Mouse (Mus musculus): Measurements from ENCODE around the gene Cfap44. TPM values are rescaled to one million over a fixed set of nuclear protein-coding genes. Genes with fewer than 3 reads are reported as not detected.
"Not testable (repeated sequence)": the region's sequence is repeated elsewhere in the genome, so short reads cannot be mapped to it uniquely, and the experiment has no call there.

Gene Cfap44
- total RNA-seq, 2 experiments from 2014 or later = 12.8 to 14.8 TPM

DNA sequence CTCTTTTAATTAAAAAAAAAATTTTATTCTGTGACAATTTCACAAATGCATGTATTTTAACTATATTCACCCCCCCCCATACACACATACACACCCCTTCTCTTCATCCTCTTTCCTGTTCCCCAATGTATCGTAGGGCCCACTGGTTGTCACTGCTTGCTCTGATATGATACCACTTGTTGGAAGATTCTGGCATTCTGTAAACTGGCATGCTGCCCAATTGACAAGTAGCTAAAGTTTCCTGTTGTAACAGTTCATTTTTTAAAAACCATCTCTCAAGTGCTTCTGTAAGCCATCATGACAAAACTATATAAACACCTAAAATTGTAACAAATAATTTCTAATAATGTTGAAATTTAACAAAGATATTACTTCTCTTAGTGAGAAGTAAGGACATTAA is 10.3 kb upstream of the Cfap44 start:
- Histone ChIP-seq H3K27ac (no peak overlapping the region), H3K4me3 (no peak overlapping the region)
- no peak for TF ChIP-seq CTCF (conservative IDR thresholded peaks at IDR 0.05)
- no peak for DNase-seq (ENCODE audit: low spot score in 2 of 2)

GRCm38 (mm10) chr16:44391877-44392548 is 2.6 kb upstream of the Cfap44 start:
- H3K27ac ChIP-seq = peak overlapping the region; percentile 43; the same call in 1 of the 2 replicates
- H3K4me3 ChIP-seq = no peak overlapping the region
- peak; percentile 93 for TF ChIP-seq CTCF (conservative IDR thresholded peaks at IDR 0.05)
- DNase-seq (ENCODE audit: low spot score in 2 of 2) = peak; percentile 64 to 71

- no peak for TF ChIP-seq CTCF (conservative IDR thresholded peaks at IDR 0.05)
- no peak overlapping the region for H3K27ac ChIP-seq
- DNase-seq (ENCODE audit: low spot score in 2 of 2) = no peak
- no peak overlapping the region for H3K4me3 ChIP-seq
Observed at GRCm38 (mm10) chr16:44404933-44405332, 10.3 kb downstream of the Cfap44 start.

- TF ChIP-seq CTCF (conservative IDR thresholded peaks at IDR 0.05) = no peak
- Histone ChIP-seq H3K4me3 (no peak overlapping the region), H3K27ac (no peak overlapping the region)
- no peak for DNase-seq (ENCODE audit: low spot score in 2 of 2)
Observed at GRCm38 (mm10) chr16:44407211-44407610, 12.6 kb downstream of the Cfap44 start.

GRCm38 (mm10) chr16:44408290-44408689 is 13.7 kb downstream of the Cfap44 start:
- no peak for DNase-seq (ENCODE audit: low spot score in 2 of 2)
- H3K27ac ChIP-seq = no peak overlapping the region
- no peak for TF ChIP-seq CTCF (conservative IDR thresholded peaks at IDR 0.05)
- no peak overlapping the region for H3K4me3 ChIP-seq

GRCm38 (mm10) chr16:44410176-44410575 is 15.6 kb downstream of the Cfap44 start:
- no peak for DNase-seq (ENCODE audit: low spot score in 2 of 2)
- H3K4me3 ChIP-seq = no peak overlapping the region
- no peak for TF ChIP-seq CTCF (conservative IDR thresholded peaks at IDR 0.05)

GRCm38 (mm10) chr16:44417596-44417995 is 23.0 kb downstream of the Cfap44 start:
- Histone ChIP-seq H3K27ac (peak overlapping the region; percentile 8), H3K4me3 (no peak overlapping the region)
- TF ChIP-seq CTCF (conservative IDR thresholded peaks at IDR 0.05) = no peak
- peak in 1 of 2 experiments; percentile 32 for DNase-seq (ENCODE audit: low spot score in 2 of 2)

More at GRCm38 (mm10) chr16:44410176-44410575, 15.6 kb downstream of the Cfap44 start:
- H3K27ac ChIP-seq = no peak overlapping the region

GRCm38 (mm10) chr16:44421735-44422134 is 27.1 kb downstream of the Cfap44 start:
- DNase-seq (ENCODE audit: low spot score in 2 of 2) = no peak
- Histone ChIP-seq H3K4me3 (no peak overlapping the region), H3K27ac (no peak overlapping the region)
- no peak for TF ChIP-seq CTCF (conservative IDR thresholded peaks at IDR 0.05)

DNA sequence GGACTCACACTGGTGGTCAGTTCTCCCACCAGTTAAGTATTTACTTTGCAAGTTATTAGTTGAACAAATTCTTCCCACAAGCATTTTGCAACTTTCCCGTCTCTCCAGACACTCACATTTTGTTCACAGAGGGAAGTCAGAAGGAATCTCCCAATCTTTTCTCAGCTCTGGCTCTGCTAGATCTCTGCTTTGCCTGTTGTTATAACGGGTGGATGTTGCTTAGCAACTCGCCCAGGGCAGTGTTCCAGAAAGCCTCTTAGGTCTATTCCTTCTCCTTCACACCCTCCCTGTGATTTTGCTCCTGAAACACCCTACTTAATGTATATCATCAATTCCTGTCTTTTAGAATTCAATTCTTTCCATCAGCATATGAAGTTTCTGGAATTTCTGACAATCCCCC is 28.9 kb downstream of the Cfap44 start:
- no peak overlapping the region for H3K4me3 ChIP-seq

GRCm38 (mm10) chr16:44428456-44428855 is 33.9 kb downstream of the Cfap44 start:
- no peak for DNase-seq (ENCODE audit: low spot score in 2 of 2)
- no peak for TF ChIP-seq CTCF (conservative IDR thresholded peaks at IDR 0.05)

More for the DNA sequence above, 28.9 kb downstream of the Cfap44 start:
- no peak overlapping the region for H3K27ac ChIP-seq
- TF ChIP-seq CTCF (conservative IDR thresholded peaks at IDR 0.05) = no peak
- DNase-seq (ENCODE audit: low spot score in 2 of 2) = peak; percentile 52 to 82

DNA sequence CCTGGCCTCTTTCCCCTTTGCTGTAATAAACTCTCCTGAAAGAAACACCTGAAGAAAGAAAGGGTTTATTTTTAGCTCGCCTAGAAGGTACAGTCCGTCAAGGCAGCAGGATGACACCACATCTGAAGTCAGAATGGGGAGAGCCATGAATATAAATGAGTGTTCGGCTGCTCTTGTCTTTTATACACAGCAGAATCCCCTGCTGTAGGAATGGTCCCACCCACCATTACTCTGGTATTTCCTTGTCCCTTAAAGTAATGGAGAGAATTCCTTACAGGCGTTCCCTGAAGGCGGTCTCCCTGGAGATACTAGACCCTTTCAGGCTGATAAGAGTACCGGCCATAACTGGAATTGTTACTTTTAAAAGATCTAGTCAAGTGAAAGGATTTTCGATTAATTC is 35.4 kb downstream of the Cfap44 start:
- Histone ChIP-seq H3K27ac (no peak overlapping the region), H3K4me3 (no peak overlapping the region)
- no peak for DNase-seq (ENCODE audit: low spot score in 2 of 2)
- no peak for TF ChIP-seq CTCF (conservative IDR thresholded peaks at IDR 0.05)

More at GRCm38 (mm10) chr16:44428456-44428855, 33.9 kb downstream of the Cfap44 start:
- no peak overlapping the region for H3K27ac ChIP-seq
- H3K4me3 ChIP-seq = no peak overlapping the region

GRCm38 (mm10) chr16:44434931-44435330 is 40.3 kb downstream of the Cfap44 start:
- H3K4me3 ChIP-seq = no peak overlapping the region
- no peak overlapping the region for H3K27ac ChIP-seq
- no peak for TF ChIP-seq CTCF (conservative IDR thresholded peaks at IDR 0.05)
- DNase-seq (ENCODE audit: low spot score in 2 of 2) = no peak

GRCm38 (mm10) chr16:44435481-44435880 is 40.9 kb downstream of the Cfap44 start:
- Histone ChIP-seq H3K27ac (no peak overlapping the region), H3K4me3 (no peak overlapping the region)
- no peak for DNase-seq (ENCODE audit: low spot score in 2 of 2)
- TF ChIP-seq CTCF (conservative IDR thresholded peaks at IDR 0.05) = peak; percentile 40

DNA sequence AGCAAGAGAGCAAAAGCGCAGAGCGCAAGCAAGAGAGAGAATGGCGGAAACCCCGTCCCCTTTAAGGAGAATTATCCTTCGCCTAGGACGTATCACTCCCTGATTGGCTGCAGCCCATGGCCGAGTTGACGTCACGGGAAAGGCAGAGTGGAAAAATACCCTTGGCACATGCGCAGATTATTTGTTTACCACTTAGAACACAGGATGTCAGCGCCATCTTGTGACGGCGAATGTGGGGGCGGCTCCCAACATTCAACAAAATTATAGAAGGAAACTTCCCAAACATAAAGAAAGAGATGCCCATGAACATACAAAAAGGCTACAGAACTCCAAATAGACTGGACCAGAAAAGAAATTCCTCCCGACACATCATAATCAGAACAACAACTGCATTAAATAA is 47.3 kb downstream of the Cfap44 start:
- DNase-seq (ENCODE audit: low spot score in 2 of 2); H3K4me3 ChIP-seq; H3K27ac ChIP-seq: not testable (repeated sequence)
